Mouse (Mus musculus) neutrophil, adult 5-6 weeks (primary cell): ENCODE measurements around the gene Col1a1. TPM values are rescaled to one million over a fixed set of nuclear protein-coding genes. Genes with fewer than 3 reads are reported as not detected.

Experiments
- ATAC-seq: fragments of 151-379, 151-347 bp; 2 replicates; pipeline ENCODE4 v1.8.0; 2017; ENCODE audit warnings: mild to moderate bottlenecking, moderate TSS enrichment; ENCODE audit not compliant: insufficient number of reproducible peaks, poor library complexity, low FRiP score, severe bottlenecking; ENCODE audit errors: extremely low read depth
- total RNA-seq: library from RNA; stranded (forward); fragments of 200-1000 nt; gene quantifications from 2 replicates; pipeline ENCODE4 v1.2.3, GENCODE M21; 2017

The Col1a1 gene
- total RNA-seq: not detected in 2 replicates

DNA sequence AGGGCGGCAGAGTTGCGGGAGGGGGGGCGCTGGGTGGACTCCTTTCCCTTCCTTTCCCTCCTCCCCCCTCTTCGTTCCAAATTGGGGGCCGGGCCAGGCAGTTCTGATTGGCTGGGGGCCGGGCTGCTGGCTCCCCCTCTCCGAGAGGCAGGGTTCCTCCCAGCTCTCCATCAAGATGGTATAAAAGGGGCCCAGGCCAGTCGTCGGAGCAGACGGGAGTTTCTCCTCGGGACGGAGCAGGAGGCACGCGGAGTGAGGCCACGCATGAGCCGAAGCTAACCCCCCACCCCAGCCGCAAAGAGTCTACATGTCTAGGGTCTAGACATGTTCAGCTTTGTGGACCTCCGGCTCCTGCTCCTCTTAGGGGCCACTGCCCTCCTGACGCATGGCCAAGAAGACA, at the start of gene Col1a1:
Gene Col1a1 (plus strand): TSS at position 180 of the 400 bp plus-strand sequence.
- no peak for ATAC-seq

GRCm38 (mm10) chr11:94891155-94891554, 44.9 kb upstream of the Col1a1 start:
- ATAC-seq: no peak

GRCm38 (mm10) chr11:94896753-94897376, 39.2 kb upstream of the Col1a1 start:
- no peak for ATAC-seq

- ATAC-seq: no peak
These were observed 34.8 kb upstream of the Col1a1 start for GRCm38 (mm10) chr11:94901231-94901630.

DNA sequence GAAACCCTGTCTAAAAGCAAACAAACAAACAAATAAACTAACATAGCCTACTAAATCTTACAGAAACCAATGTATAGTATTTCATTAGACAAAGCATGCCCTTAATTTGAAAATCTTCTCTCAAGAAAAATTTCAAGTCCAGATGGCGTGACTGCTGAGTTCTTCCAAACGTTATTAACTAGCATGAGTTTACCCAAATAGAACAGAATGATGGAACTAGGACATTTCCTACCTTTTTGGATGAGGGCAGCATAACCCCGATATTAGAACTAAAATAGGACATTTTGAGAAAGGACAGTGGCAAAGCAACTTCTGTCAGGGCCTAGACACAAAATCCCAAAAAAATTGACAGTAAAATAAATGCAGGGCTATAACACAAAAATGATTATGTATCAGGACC, 31.7 kb upstream of the Col1a1 start:
- no peak for ATAC-seq

GRCm38 (mm10) chr11:94910971-94911370, 25.1 kb upstream of the Col1a1 start:
- no peak for ATAC-seq

DNA sequence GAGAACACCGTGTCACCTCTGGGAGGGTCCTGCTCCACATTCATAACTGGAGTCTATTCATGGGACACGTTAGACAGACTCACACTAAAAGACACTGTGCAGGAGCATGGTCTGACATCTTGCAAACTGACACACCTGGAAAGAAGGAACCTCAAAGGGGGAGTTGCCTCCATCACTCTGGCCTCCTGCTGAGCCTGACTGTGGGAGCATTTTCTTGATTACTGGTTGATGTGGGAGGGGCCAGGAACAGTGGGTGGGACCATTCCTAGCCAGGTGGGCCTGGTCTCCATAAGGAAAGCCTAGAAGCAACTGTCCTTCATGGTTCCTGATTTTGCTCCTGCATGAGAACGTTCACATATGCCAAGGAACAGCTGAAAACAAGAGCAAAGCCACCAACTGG, 23.5 kb upstream of the Col1a1 start:
- no peak for ATAC-seq

- ATAC-seq: no peak
These were observed 22.5 kb upstream of the Col1a1 start for GRCm38 (mm10) chr11:94913302-94914090.

DNA sequence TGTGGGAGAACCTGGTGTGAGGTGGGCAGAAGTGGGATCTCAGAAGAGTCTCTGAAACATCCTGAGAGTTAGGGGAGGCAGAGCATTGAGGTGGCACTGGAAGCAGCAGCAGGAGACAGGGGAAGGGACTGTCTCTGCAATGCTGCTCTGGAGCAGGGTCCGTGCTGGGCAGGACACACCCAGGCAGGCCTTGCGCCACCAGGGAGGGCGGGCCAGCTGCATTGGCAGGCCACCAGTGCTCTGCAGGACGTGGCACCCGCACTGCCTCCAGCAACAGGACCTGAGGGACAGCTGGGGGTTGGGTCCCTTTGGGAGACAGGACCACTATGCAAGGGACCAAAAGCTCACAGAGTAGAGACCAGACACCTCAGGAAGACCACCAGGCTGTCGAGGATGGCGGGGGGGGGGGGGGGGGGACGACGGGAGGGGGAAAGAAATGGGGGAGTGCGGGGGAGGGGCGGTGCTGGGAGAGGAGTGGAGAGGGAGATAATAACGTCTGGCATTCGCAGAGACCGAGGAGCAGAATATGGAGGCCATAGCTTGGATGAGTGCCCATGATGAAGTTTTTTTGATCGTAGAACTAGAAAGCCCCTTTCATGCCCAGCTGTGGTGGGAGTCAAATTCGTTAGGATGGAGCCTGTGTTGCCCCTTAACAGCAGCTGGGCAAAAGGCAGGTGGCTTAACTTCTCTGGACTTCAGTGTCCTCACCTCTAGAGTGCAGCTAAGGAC, 20.2 kb upstream of the Col1a1 start:
- no peak for ATAC-seq

DNA sequence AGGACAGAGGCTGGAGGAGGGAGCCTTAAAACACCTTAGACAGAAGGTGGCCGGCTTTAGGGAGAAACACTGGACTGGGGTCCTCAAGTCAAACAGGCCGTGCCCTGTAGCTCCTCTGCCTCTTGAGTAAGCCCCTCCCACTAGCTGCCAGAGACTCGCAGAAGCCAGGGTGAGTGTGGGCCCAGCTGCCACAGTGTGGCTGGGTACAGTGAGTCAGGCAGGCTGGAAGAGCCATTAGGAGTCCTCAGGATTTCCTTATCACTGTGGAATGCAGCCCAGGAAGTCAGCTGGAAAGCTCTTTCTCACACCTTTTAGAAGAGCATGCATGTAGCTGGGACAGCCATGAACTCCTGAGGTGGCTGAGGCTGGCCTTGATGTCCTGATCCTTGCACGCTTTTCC, 19.5 kb upstream of the Col1a1 start:
- no peak for ATAC-seq

GRCm38 (mm10) chr11:94917717-94918116, 18.3 kb upstream of the Col1a1 start:
- ATAC-seq: no peak

- ATAC-seq: no peak
These were observed 15.0 kb upstream of the Col1a1 start for GRCm38 (mm10) chr11:94920996-94921401.

DNA sequence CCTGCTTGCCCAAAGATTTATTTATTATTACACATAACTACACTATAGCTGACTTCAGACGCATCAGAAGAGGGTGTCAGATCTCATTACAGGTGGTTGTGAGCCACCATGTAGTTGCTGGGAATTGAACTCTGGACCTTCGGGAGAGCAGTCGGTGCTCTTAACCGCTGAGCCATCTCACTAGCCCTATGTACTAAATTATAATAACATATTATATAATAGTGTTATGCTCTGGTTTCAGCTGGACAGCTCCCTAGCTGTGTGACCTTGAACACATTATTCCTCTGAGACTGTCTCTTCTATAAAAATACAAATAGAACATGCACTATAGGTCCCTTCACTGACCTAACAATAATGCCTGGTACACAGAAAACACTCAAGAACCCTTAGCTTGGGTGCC, 11.0 kb upstream of the Col1a1 start:
- no peak for ATAC-seq

- no peak for ATAC-seq
These were observed 9.6 kb upstream of the Col1a1 start for GRCm38 (mm10) chr11:94926431-94926830.

- no peak for ATAC-seq
These were observed 8.2 kb upstream of the Col1a1 start for GRCm38 (mm10) chr11:94927771-94928291.

GRCm38 (mm10) chr11:94928820-94929219, 7.2 kb upstream of the Col1a1 start:
- no peak for ATAC-seq

DNA sequence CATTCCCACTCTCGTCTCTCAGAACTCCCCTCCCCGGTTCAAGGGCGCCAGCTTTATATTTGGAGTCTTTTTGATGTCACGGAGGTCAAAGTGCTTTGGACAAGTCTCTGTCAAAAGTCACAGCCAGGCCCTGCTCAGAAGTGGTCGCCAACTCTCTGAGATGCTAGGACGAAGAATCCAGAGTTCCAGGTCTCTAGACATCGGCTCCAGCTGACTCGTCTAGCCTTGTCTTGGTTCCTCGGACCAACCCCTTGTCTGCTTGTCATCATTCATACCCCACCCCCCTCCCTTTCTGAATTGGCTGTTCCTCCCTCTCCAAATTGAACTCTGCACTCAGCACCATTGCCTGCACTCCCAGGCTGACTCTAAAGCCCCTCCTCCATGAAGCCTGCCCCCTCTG, 6.4 kb upstream of the Col1a1 start:
- ATAC-seq: no peak

DNA sequence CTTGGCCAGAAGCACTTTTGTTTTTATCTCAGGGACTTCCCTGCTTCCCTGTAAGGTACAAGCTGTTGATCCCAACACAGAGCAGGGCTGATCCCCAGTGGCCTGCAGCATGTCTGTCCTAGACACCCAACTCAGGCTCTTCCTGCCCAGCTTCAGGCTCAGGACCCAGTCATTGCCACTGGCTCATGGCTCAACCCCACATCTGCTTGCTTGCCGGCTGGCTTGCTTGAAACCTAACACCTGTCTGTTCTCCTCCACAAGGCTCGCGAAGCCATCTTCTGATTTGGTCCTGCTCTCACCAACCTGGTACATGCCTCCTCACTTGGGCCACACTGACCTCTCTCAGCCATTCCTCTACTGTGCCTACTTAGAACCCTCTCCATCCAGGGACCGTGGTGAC, 5.9 kb upstream of the Col1a1 start:
- no peak for ATAC-seq

- no peak for ATAC-seq
These were observed 2.4 kb upstream of the Col1a1 start for GRCm38 (mm10) chr11:94933584-94933983.

- ATAC-seq: no peak
These were observed 1.5 kb upstream of the Col1a1 start for GRCm38 (mm10) chr11:94934526-94934925.
